Mouse (Mus musculus) adrenal gland, adult 18-20 months (tissue): ENCODE data around the gene Slc25a1. TPM values are rescaled to one million over a fixed set of nuclear protein-coding genes. Genes with fewer than 3 reads are reported as not detected.

Experiments
- total RNA-seq, 2 experiments: library from RNA; stranded (reverse); gene quantifications; 1 replicate in 1 of 2; 2 replicates in 1 of 2; pipeline ENCODE4 v1.2.3; 2021

Gene Slc25a1
- total RNA-seq, 2 experiments from 2014 or later: 368 to 895 TPM

Other genes with a start within 250 kb of the Slc25a1 start
- 10 to 100 TPM; 57.1 to 58.2 TPM for gene Med15, start 195.3 kb downstream of the Slc25a1 start, total RNA-seq
- gene Klhl22, start 168.6 kb downstream of the Slc25a1 start, total RNA-seq: 10 to 100 TPM; 29.8 to 38.3 TPM
- gene Scarf2, start 130.9 kb downstream of the Slc25a1 start, total RNA-seq: 10 to 100 TPM in 1 of 2 experiments, 1 to 10 TPM in 1; 9.5 to 11.7 TPM
- not detected for gene B830017H08Rik, start 95.1 kb downstream of the Slc25a1 start, total RNA-seq
- gene Car15, start 89.9 kb downstream of the Slc25a1 start, total RNA-seq: 1 to 10 TPM; 1.8 to 2.2 TPM
- under 1 TPM; 0.32 to 0.66 TPM for gene Gm20518, start 36.5 kb downstream of the Slc25a1 start, total RNA-seq
- gene Tssk1, start 34.0 kb downstream of the Slc25a1 start, total RNA-seq: not detected
- 10 to 100 TPM; 56.7 to 68.6 TPM for gene Dgcr2, start 29.7 kb downstream of the Slc25a1 start, total RNA-seq
- gene Tssk2, start 29.6 kb downstream of the Slc25a1 start, total RNA-seq: not detected
- gene Ess2, start 16.9 kb downstream of the Slc25a1 start, total RNA-seq: 10 to 100 TPM; 13.6 to 15.0 TPM
- not detected for gene Gsc2, start 13.2 kb downstream of the Slc25a1 start, total RNA-seq
- under 1 TPM in 1 of 2 experiments, not detected in 1; 0.42 TPM for gene Vpreb2, start 52.2 kb upstream of the Slc25a1 start, total RNA-seq
- 10 to 100 TPM; 79.7 to 83.3 TPM for gene Dgcr6, start 124.6 kb upstream of the Slc25a1 start, total RNA-seq
- gene Prodh, start 162.0 kb upstream of the Slc25a1 start, total RNA-seq: 10 to 100 TPM; 18.5 to 53.8 TPM
- gene Rtn4r, start 199.4 kb upstream of the Slc25a1 start, total RNA-seq: under 1 TPM; 0.20 to 0.26 TPM